ENCODE assay signal across 7 mouse cellular contexts in the genomic region with DNA sequence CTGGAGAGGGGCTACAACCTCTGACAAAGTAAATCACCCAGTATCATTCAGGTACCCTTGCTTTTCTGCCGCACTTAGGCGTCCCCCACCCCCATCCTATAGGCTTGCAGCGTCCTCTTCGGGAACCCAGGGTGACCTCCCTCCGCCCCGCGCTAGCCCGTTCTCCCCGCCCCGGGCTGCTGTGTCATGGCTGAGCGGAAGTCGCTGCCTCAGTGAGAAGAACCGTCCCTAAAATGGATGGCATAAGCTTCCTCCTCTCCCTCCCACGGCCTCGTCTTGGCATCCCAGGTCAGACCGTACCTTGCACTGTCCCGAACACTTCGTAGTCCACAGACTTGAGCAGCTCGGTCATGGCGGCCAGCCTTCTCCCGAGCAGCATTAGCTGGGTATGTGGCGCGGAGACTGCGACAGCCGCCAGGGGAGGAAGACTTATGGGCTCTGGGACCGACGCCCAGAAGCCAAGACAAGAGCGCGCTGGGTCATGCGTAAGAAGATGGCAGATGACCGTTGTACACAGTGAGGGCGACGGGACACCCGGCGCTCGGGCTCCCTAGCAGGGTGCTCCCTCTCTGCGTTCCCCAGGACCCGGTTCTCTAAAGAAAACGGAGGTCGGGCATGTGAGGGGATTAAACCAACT. TPM values are rescaled to one million over a fixed set of nuclear protein-coding genes. Genes with fewer than 3 reads are reported as not detected.
DNase-seq lines count a peak whose midpoint lies in the region; ATAC-seq lines count a peak whose summit lies in the region.

A gene (minus strand): TSS at position 587 of the 637 bp plus-strand sequence.

- under 1% methylated on average over 40 of the region's 40 CpGs for WGBS in embryonic facial prominence, embryonic 13.5 days
- under 1% methylated on average over 40 of the region's 40 CpGs for WGBS in limb, embryonic 10.5 days
- WGBS in midbrain, embryonic 12.5 days, result under 1% methylated on average over 40 of the region's 40 CpGs

- H3K4me3 ChIP-seq in embryonic facial prominence, embryonic 13.5 days, result peak within 1 kb of the TSS; percentile 68
- peak within 1 kb of the TSS; percentile 66 for H3K4me3 ChIP-seq in limb, embryonic 10.5 days
- H3K4me3 ChIP-seq in midbrain, embryonic 12.5 days, result peak within 1 kb of the TSS; percentile 57

- H3K9ac ChIP-seq in embryonic facial prominence, embryonic 13.5 days, result peak within 1 kb of the TSS; percentile 82
- H3K9ac ChIP-seq in midbrain, embryonic 12.5 days (replicated peaks), result peak within 1 kb of the TSS; percentile 72

- H3K4me2 ChIP-seq in embryonic facial prominence, embryonic 13.5 days, result peak within 1 kb of the TSS; percentile 68
- H3K4me2 ChIP-seq in midbrain, embryonic 12.5 days (replicated peaks), result peak within 1 kb of the TSS; percentile 65

- H3K27ac ChIP-seq in embryonic facial prominence, embryonic 13.5 days, result peak within 1 kb of the TSS; percentile 57; the same call in 1 of the 2 replicates
- H3K27ac ChIP-seq in limb, embryonic 10.5 days, result peak within 1 kb of the TSS; percentile 93
- peak within 1 kb of the TSS; percentile 70 for H3K27ac ChIP-seq in midbrain, embryonic 12.5 days (replicated peaks)

- H3K36me3 ChIP-seq in embryonic facial prominence, embryonic 13.5 days, result no peaks in the 10 kb centered on the region
- no peaks in the 10 kb centered on the region for H3K36me3 ChIP-seq in limb, embryonic 10.5 days
- H3K36me3 ChIP-seq in midbrain, embryonic 12.5 days, result no peaks in the 10 kb centered on the region

- no peaks in the 10 kb centered on the region for H3K4me1 ChIP-seq in embryonic facial prominence, embryonic 13.5 days
- no peaks in the 10 kb centered on the region for H3K4me1 ChIP-seq in limb, embryonic 10.5 days
- no peaks in the 10 kb centered on the region for H3K4me1 ChIP-seq in midbrain, embryonic 12.5 days

- H3K9me3 ChIP-seq in embryonic facial prominence, embryonic 13.5 days, result no peaks in the 10 kb centered on the region
- no peaks in the 10 kb centered on the region for H3K9me3 ChIP-seq in limb, embryonic 10.5 days (replicated peaks)
- no peaks in the 10 kb centered on the region for H3K9me3 ChIP-seq in midbrain, embryonic 12.5 days

- no peaks in the 10 kb centered on the region for H3K27me3 ChIP-seq in embryonic facial prominence, embryonic 13.5 days
- no peaks in the 10 kb centered on the region for H3K27me3 ChIP-seq in limb, embryonic 10.5 days (ENCODE audit: low read depth, poor library complexity, severe bottlenecking)
- H3K27me3 ChIP-seq in midbrain, embryonic 12.5 days, result no peaks in the 10 kb centered on the region

- ATAC-seq in embryonic facial prominence, embryonic 13.5 days (ENCODE audit: insufficient number of reproducible peaks, insufficient read depth, low FRiP score, low TSS enrichment, low read depth), result peak; percentile 89
- peak; percentile 99 for ATAC-seq in midbrain, embryonic 12.5 days (ENCODE audit: low FRiP score, low read depth)

- peak; percentile 76 to 85 for DNase-seq in adrenal gland, postnatal 4 days (ENCODE audit: low spot score in 2 of 2)
- DNase-seq in heart, adult 18-20 months, result peak; percentile 93 to 94
- DNase-seq in kidney, adult 18-20 months, result peak; percentile 92
- DNase-seq in limb, embryonic 10.5 days (ENCODE audit: low spot score), result peak; percentile 87
- DNase-seq in skeletal muscle tissue, adult 2 months (ENCODE audit: low read depth, low spot score), result peak; percentile 90

RNA-seq across cellular contexts. Expression of the gene that starts here (rescaled TPM):
- 10 to 100 TPM; 17.3 to 21.0 TPM for total RNA-seq in adrenal gland, postnatal 4 days (2021)
- 6.1 and 8.0 TPM in 2 replicates for polyA plus RNA-seq in embryonic facial prominence, embryonic 13.5 days (2015; fragmentation: Nextera tagmentation; extraction: Ambion mirVana)
- 10 to 100 TPM; 88.1 to 90.2 TPM for total RNA-seq in heart, adult 18-20 months (2021)
- 3.6 and 4.9 TPM in 2 replicates for polyA plus RNA-seq in limb, embryonic 10.5 days (2016; fragmentation: Nextera tagmentation; extraction: Ambion mirVana)
- polyA plus RNA-seq in midbrain, embryonic 12.5 days (2016; fragmentation: Nextera tagmentation; extraction: Ambion mirVana), result 14.1 and 16.3 TPM in 2 replicates

Comparison
In these comparisons a context has a peak if more than half of its experiments do, and no peak if none do; other contexts are left out.
1. Peak in every context shown above with its lines: DNase-seq, ATAC-seq, H3K4me3 ChIP-seq and H3K27ac ChIP-seq.
2. RNA of the gene that starts here (total RNA-seq): 88.1 to 90.2 TPM in heart, adult 18-20 months; 17.3 to 21.0 TPM in adrenal gland, postnatal 4 days; every median in the first group is over 4 times any median in the second.